Mouse (Mus musculus) embryonic fibroblast, embryonic 13.5 days (primary cell): ENCODE measurements at regions not wholly inside any gene's neighbourhood (a gene's known extent, or its start where the extent isn't known, plus 50 kb on each side); places are given as distances from the start of the nearest gene placed in this dataset.

ENCODE experiments used
- H3K27ac ChIP-seq: 2 replicates; pipeline ENCODE4 v1.5.1; 2012; ENCODE audit warnings: low read length, control low read depth, inconsistent platforms; ENCODE audit not compliant: insufficient read depth
- H3K4me1 ChIP-seq: 2 replicates; pipeline ENCODE4 v1.6.1; 2011; ENCODE audit warnings: low read length; ENCODE audit not compliant: control insufficient read depth, insufficient read depth
- H3K4me3 ChIP-seq: 2 replicates; pipeline ENCODE4 v1.5.1; 2011; ENCODE audit warnings: mild to moderate bottlenecking, control low read depth, low read length; ENCODE audit not compliant: insufficient read depth
- CTCF ChIP-seq: IDR thresholded peaks from 2 replicates; pipeline ENCODE4 v1.5.1; 2011; ENCODE audit warnings: mild to moderate bottlenecking, control low read depth, low read length, moderate library complexity, borderline replicate concordance; ENCODE audit not compliant: insufficient read depth
- POLR2A ChIP-seq: IDR thresholded peaks from 2 replicates; pipeline ENCODE4 v1.6.1; 2011; ENCODE audit warnings: low read depth, mild to moderate bottlenecking, control low read depth, low read length, moderate library complexity

GRCm38 (mm10) chr3:20709661-20710060 is 342.7 kb upstream of the Agtr1b start:
- Histone ChIP-seq H3K4me1 (no peaks in the 10 kb centered on the region), H3K27ac (no peak overlapping the region), H3K4me3 (no peak overlapping the region)
- TF ChIP-seq POLR2A (no peak), CTCF (no peak)

- H3K27ac ChIP-seq, result no peak overlapping the region
- no peak overlapping the region for H3K4me3 ChIP-seq
- no peaks in the 10 kb centered on the region for H3K4me1 ChIP-seq
- TF ChIP-seq CTCF (no peak), POLR2A (no peak)
Observed at GRCm38 (mm10) chr3:20695322-20695859, 328.4 kb upstream of the Agtr1b start.

- H3K4me1 ChIP-seq, result no peaks in the 10 kb centered on the region
- no peak overlapping the region for H3K4me3 ChIP-seq
- TF ChIP-seq CTCF, result no peak
- no peak for TF ChIP-seq POLR2A
- no peak overlapping the region for H3K27ac ChIP-seq
Observed at GRCm38 (mm10) chr3:20680944-20681494, 314.0 kb upstream of the Agtr1b start.

- H3K4me3 ChIP-seq, result no peak overlapping the region
- no peak overlapping the region for H3K27ac ChIP-seq
- TF ChIP-seq POLR2A (no peak), CTCF (no peak)
- H3K4me1 ChIP-seq, result no peaks in the 10 kb centered on the region
Observed at GRCm38 (mm10) chr3:20661883-20662282, 294.9 kb upstream of the Agtr1b start.

GRCm38 (mm10) chr3:20655345-20655744 is 288.4 kb upstream of the Agtr1b start:
- no peak overlapping the region for H3K27ac ChIP-seq
- H3K4me3 ChIP-seq, result no peak overlapping the region
- TF ChIP-seq CTCF, result no peak
- no peak for TF ChIP-seq POLR2A
- H3K4me1 ChIP-seq, result no peaks in the 10 kb centered on the region
